Mouse (Mus musculus) cerebellum, adult 2 months (tissue): ENCODE data around the gene Ccdc86.

Source experiments
- CTCF ChIP-seq: fragments of 200-500 bp; IDR thresholded peaks from 2 replicates; pipeline ENCODE4 v1.5.1; 2011; ENCODE audit warnings: low read depth, mild to moderate bottlenecking, control low read depth, low read length, moderate library complexity, borderline replicate concordance; ENCODE audit not compliant: insufficient read depth
- POLR2A ChIP-seq: fragments of 200-500 bp; IDR thresholded peaks from 2 replicates; pipeline ENCODE4 v1.6.1; 2011; ENCODE audit warnings: low read length, control low read depth, borderline replicate concordance; ENCODE audit not compliant: insufficient read depth

DNA sequence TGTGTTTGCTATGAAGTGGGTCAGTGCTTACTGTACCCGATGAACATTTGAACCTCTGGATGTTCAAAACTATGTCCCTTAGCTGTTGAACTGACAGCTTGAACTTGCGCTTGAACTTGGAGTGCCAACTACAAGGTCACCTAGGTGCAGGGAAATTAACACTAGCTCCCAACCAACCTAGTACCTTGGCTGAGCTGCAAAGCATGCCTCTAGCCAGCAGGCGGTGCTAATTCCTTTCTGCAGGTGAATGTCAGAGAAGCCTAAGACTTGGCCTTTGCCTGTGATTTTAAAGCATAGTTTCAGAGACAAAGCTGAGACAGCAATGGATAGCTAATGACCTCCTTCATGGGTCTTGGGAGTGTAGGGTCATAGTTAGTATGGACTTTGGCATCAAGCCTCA lies 41.2 kb downstream of the Ccdc86 start:
- TF ChIP-seq POLR2A, result no peak
- TF ChIP-seq CTCF, result peak; percentile 83
